Mouse (Mus musculus) forebrain, embryonic 11.5 days (tissue): ENCODE results near the gene Ulk4. TPM values are rescaled to one million over a fixed set of nuclear protein-coding genes. Genes with fewer than 3 reads are reported as not detected.

Source experiments
- microRNA-seq: library from miRNA; unstranded; fragments of <30 nt; microRNA quantifications from one replicate; pipeline ENCODE4, GENCODE M21; 2016; ENCODE audit not compliant: insufficient number of aligned reads
- polyA plus RNA-seq: library from polyadenylated mRNA; unstranded; fragments of >200 nt; fragmentation: Nextera tagmentation; extraction: Ambion mirVana; gene quantifications from 2 replicates; pipeline ENCODE4 v1.2.1, GENCODE M21; 2014

Ulk4 gene
- polyA plus RNA-seq, 1 experiment from 2014 or later, result 163 TPM

Small RNA genes within 50 kb of the gene (microRNA-seq; reads per million reads assigned to microRNA genes)
- not detected for gene Mir7090

Other genes starting within 250 kb of the Ulk4 start
- 33.5 and 36.4 TPM in 2 replicates for gene Trak1, start 20.3 kb upstream of the Ulk4 start, polyA plus RNA-seq
- gene Cck, start 218.5 kb upstream of the Ulk4 start, polyA plus RNA-seq, result 2.5 and 4.4 TPM in 2 replicates